In the genomic region with DNA sequence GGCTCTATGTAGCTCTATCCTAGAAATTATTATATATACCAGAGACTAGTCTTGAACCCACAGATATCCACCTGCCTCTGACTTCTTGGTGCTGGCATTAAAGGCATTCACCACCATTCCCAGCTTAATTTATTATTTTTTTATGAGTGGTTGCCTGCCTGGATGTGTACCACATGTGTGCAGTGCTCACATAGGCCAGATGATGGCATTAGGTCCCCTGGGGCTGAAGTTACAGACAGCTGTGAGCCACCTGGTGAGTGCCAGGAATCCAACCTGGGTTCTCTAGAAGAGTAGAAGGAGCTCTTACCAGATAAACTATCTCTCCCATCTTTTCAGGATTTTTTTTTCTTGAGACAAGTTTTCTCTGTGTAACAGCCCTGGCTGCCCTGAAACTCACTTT, we compare ENCODE assay signal across 35 mouse cellular contexts. TPM values are rescaled to one million over a fixed set of nuclear protein-coding genes. Genes with fewer than 3 reads are reported as not detected.
DNase-seq lines count a peak whose midpoint lies in the region; ATAC-seq and TF ChIP-seq lines count a peak whose summit lies in the region.
"Had no signal": no experiment of that assay in that cellular context is flagged by ENCODE, and none has a peak within 500 bp of the region (broad histone marks: within the 10 kb centered on the region; RNA-seq: fewer than 3 reads in every experiment).

No protein-coding gene starts in this region.

- no peak overlapping the region for H3K27ac ChIP-seq in liver, embryonic 14.5 days
- H3K27ac ChIP-seq in liver, embryonic 11.5 days (ENCODE audit: low read depth, low read length): no peak overlapping the region
- no peak overlapping the region for H3K27ac ChIP-seq in CH12.LX (ENCODE audit: insufficient read depth, low read depth)
- no peak overlapping the region for H3K27ac ChIP-seq in bone marrow, adult 2 months (ENCODE audit: control insufficient read depth, insufficient read depth, low read depth, low read length, poor library complexity)
- no peak overlapping the region for H3K27ac ChIP-seq in midbrain, embryonic 10.5 days (replicated peaks)
- H3K27ac ChIP-seq: embryonic facial prominence, embryonic 10.5 days; embryonic facial prominence, embryonic 13.5 days; forebrain, embryonic 12.5 days; forebrain, embryonic 15.5 days; heart, adult 2 months; heart, embryonic 10.5 days; heart, embryonic 13.5 days; hindbrain, embryonic 14.5 days; hindbrain, postnatal 0 days had no signal

- TF ChIP-seq POLR2A in CH12.LX (IDR thresholded peaks at IDR 0.05; ENCODE audit: low read depth, low read length): no peak
- no peak for TF ChIP-seq POLR2A in bone marrow, adult 2 months (IDR thresholded peaks at IDR 0.05; ENCODE audit: borderline replicate concordance, control insufficient read depth, low read depth, low read length)

- TF ChIP-seq CTCF in liver, embryonic 14.5 days (IDR thresholded peaks at IDR 0.05; ENCODE audit: low read depth): peak; percentile 24; the same call in 1 of the 2 replicates
- peak in 1 of 2 experiments; percentile 42; a peak in 2 of 4 replicates for TF ChIP-seq CTCF in CH12.LX (conservative IDR thresholded peaks at IDR 0.05 in 1 of 2, IDR thresholded peaks at IDR 0.05 in 1 of 2; ENCODE audit: low read depth in 2 of 2, low read length in 2 of 2)
- TF ChIP-seq CTCF in bone marrow, adult 2 months (IDR thresholded peaks at IDR 0.05; ENCODE audit: control insufficient read depth, insufficient read depth, low read length): 0 out of 2 replicates have a peak, but pooled peaks have one; percentile 6

- H3K79me2 ChIP-seq in CH12.LX (replicated peaks; ENCODE audit: control insufficient read depth, extremely low read depth, insufficient read depth, poor library complexity, severe bottlenecking): no peaks in the 10 kb centered on the region

- no peak for TF ChIP-seq EP300 in liver, embryonic 14.5 days (IDR thresholded peaks at IDR 0.05; ENCODE audit: low read depth)
- TF ChIP-seq EP300 in CH12.LX (IDR thresholded peaks at IDR 0.05; ENCODE audit: low read length): no peak

- TF ChIP-seq RAD21 in CH12.LX (IDR thresholded peaks at IDR 0.05; ENCODE audit: low read depth, low read length): peak; percentile 3

- ATAC-seq in liver, embryonic 14.5 days (ENCODE audit: insufficient read depth): no peak
- no peak for ATAC-seq in liver, embryonic 11.5 days (replicated peaks; ENCODE audit: low FRiP score)
- ATAC-seq: forebrain, embryonic 15.5 days; hindbrain, postnatal 0 days had no signal

- H3K9me3 ChIP-seq in liver, embryonic 14.5 days (ENCODE audit: control insufficient read depth, low read length): no peaks in the 10 kb centered on the region; the same call in 1 of the 2 replicates
- no peaks in the 10 kb centered on the region for H3K9me3 ChIP-seq in liver, embryonic 11.5 days (ENCODE audit: control insufficient read depth, low read length)
- H3K9me3 ChIP-seq in CH12.LX (replicated peaks; ENCODE audit: low read length): peaks cover 13% of the 10 kb centered on the region
- H3K9me3 ChIP-seq in midbrain, embryonic 10.5 days (replicated peaks): peaks cover 5% of the 10 kb centered on the region; the same call in 1 of the 2 replicates
- H3K9me3 ChIP-seq: embryonic facial prominence, embryonic 10.5 days; forebrain, embryonic 12.5 days; forebrain, embryonic 15.5 days; G1E had no signal

- no peak overlapping the region for H3K4me3 ChIP-seq in liver, embryonic 14.5 days (ENCODE audit: insufficient read depth in 1 of 2, low read depth in 2 of 2, low read length in 2 of 2)
- no peak overlapping the region for H3K4me3 ChIP-seq in liver, embryonic 11.5 days (ENCODE audit: low read depth, low read length)
- H3K4me3 ChIP-seq in CH12.LX (replicated peaks in 1 of 3; ENCODE audit: low read depth in 2 of 3, low read length in 2 of 3, poor library complexity in 1 of 3): no peak overlapping the region
- no peak overlapping the region for H3K4me3 ChIP-seq in bone marrow, adult 2 months (replicated peaks; ENCODE audit: control insufficient read depth, low read depth, low read length)
- H3K4me3 ChIP-seq in midbrain, embryonic 10.5 days: no peak overlapping the region
- H3K4me3 ChIP-seq: embryonic facial prominence, embryonic 10.5 days; embryonic facial prominence, embryonic 13.5 days; erythroblast, embryonic 14.5 days; forebrain, embryonic 12.5 days; forebrain, embryonic 15.5 days; heart, adult 2 months; heart, embryonic 10.5 days; heart, embryonic 13.5 days had no signal

- no peak for DNase-seq in liver, embryonic 14.5 days (ENCODE audit: low read depth in 3 of 3, low spot score in 3 of 3)
- no peak for DNase-seq in liver, embryonic 11.5 days (ENCODE audit: low spot score)
- DNase-seq in CH12.LX (ENCODE audit: extremely low read depth): no peak
- DNase-seq in midbrain, embryonic 10.5 days (ENCODE audit: low spot score): no peak
- no peak for DNase-seq in left cerebral cortex, adult 18-20 months (ENCODE audit: low spot score in 2 of 2)
- DNase-seq: adrenal gland, adult 2 months; adrenal gland, postnatal 14 days; cerebellum, adult 11-12 months; cerebellum, adult 8-10 months; cerebellum, postnatal 10 days; cerebellum, postnatal 36 days; embryo, embryonic 11 days; gastrocnemius, postnatal 10 days; gastrocnemius, postnatal 36 days; heart, adult 2 months; heart, postnatal 14 days; heart, postnatal 4 days had no signal

- H3K4me1 ChIP-seq in liver, embryonic 14.5 days (replicated peaks; ENCODE audit: control insufficient read depth in 2 of 2, insufficient read depth in 2 of 2, low read length in 1 of 2): no peaks in the 10 kb centered on the region
- no peaks in the 10 kb centered on the region for H3K4me1 ChIP-seq in liver, embryonic 11.5 days (replicated peaks; ENCODE audit: control insufficient read depth, insufficient read depth, low read length)
- no peaks in the 10 kb centered on the region for H3K4me1 ChIP-seq in CH12.LX (ENCODE audit: control insufficient read depth in 1 of 2, insufficient read depth in 2 of 2)
- H3K4me1 ChIP-seq in bone marrow, adult 2 months (ENCODE audit: control insufficient read depth, insufficient read depth, low read length): no peaks in the 10 kb centered on the region
- H3K4me1 ChIP-seq in midbrain, embryonic 10.5 days: peaks cover 3% of the 10 kb centered on the region; the same call in 1 of the 2 replicates
- H3K4me1 ChIP-seq: embryonic facial prominence, embryonic 10.5 days had no signal

- in situ Hi-C loops in CH12.LX (cut with MboI; ENCODE audit: low pct_ligation_motif_present, low pct_unique_long_range_greater_than_20kb, low sequenced_read_pairs): no loop called here

- dilution Hi-C loops in CH12.LX (cut with MboI; ENCODE audit: extremely low pct_ligation_motif_present, extremely low pct_unique_long_range_greater_than_20kb, low sequenced_read_pairs): no loop called here

- peaks cover 14% of the 10 kb centered on the region for H3K27me3 ChIP-seq in liver, embryonic 14.5 days (ENCODE audit: control insufficient read depth, insufficient read depth, low read length)
- H3K27me3 ChIP-seq in liver, embryonic 11.5 days (replicated peaks; ENCODE audit: control insufficient read depth, insufficient read depth, low read length): peaks cover 8% of the 10 kb centered on the region
- peaks cover 72% of the 10 kb centered on the region for H3K27me3 ChIP-seq in CH12.LX (replicated peaks)
- peaks cover 23% of the 10 kb centered on the region for H3K27me3 ChIP-seq in midbrain, embryonic 10.5 days (ENCODE audit: low read depth, poor library complexity, severe bottlenecking)

- no peaks in the 10 kb centered on the region for H3K36me3 ChIP-seq in liver, embryonic 14.5 days (replicated peaks; ENCODE audit: control insufficient read depth, insufficient read depth, low read depth)
- no peaks in the 10 kb centered on the region for H3K36me3 ChIP-seq in liver, embryonic 11.5 days (ENCODE audit: control insufficient read depth, insufficient read depth, low read length)
- H3K36me3 ChIP-seq in CH12.LX (replicated peaks in 1 of 2; ENCODE audit: control insufficient read depth in 1 of 2, insufficient read depth in 1 of 2, low read length in 1 of 2): no peaks in the 10 kb centered on the region
- H3K36me3 ChIP-seq in midbrain, embryonic 10.5 days: no peaks in the 10 kb centered on the region
- H3K36me3 ChIP-seq: embryonic facial prominence, embryonic 10.5 days; embryonic facial prominence, embryonic 13.5 days; forebrain, embryonic 12.5 days; forebrain, embryonic 15.5 days; G1E; heart, embryonic 10.5 days; heart, embryonic 13.5 days had no signal

- H3K9ac ChIP-seq in liver, embryonic 14.5 days (replicated peaks): no peak overlapping the region
- no peak overlapping the region for H3K9ac ChIP-seq in liver, embryonic 11.5 days (ENCODE audit: low read depth, low read length)
- H3K9ac ChIP-seq in CH12.LX (ENCODE audit: insufficient read depth, low read depth): no peak overlapping the region
- H3K9ac ChIP-seq: embryonic facial prominence, embryonic 13.5 days; forebrain, embryonic 12.5 days; forebrain, embryonic 15.5 days; heart, embryonic 13.5 days; hindbrain, embryonic 14.5 days had no signal

- H3K4me2 ChIP-seq in liver, embryonic 14.5 days (ENCODE audit: low read depth): no peak overlapping the region
- no peak overlapping the region for H3K4me2 ChIP-seq in liver, embryonic 11.5 days
- no peak overlapping the region for H3K4me2 ChIP-seq in CH12.LX (ENCODE audit: insufficient read depth, low read depth, poor library complexity, severe bottlenecking)
- H3K4me2 ChIP-seq: embryonic facial prominence, embryonic 13.5 days; forebrain, embryonic 12.5 days; forebrain, embryonic 15.5 days; heart, embryonic 13.5 days; hindbrain, embryonic 14.5 days had no signal

RNA-seq across cellular contexts. Expression of a gene that starts 4.8 kb away (rescaled TPM):
- not detected in 2 replicates for polyA plus RNA-seq in liver, embryonic 14.5 days (2012; rRNA removed)
- not detected in 2 replicates for polyA plus RNA-seq in liver, embryonic 14.5 days (2014; fragmentation: Nextera tagmentation; extraction: Ambion mirVana)
- polyA plus RNA-seq in liver, embryonic 11.5 days (2014; fragmentation: Nextera tagmentation; extraction: Ambion mirVana): not detected in 2 replicates
- total RNA-seq in CH12.LX (2012; rRNA removed): not detected in 2 replicates
- not detected in 2 replicates for total RNA-seq in CH12.LX (2014; rRNA removed)
- polyA plus RNA-seq in CH12.LX (2012; ENCODE audit: insufficient read length, low read depth): not detected in 2 replicates
- not detected in 2 replicates for polyA plus RNA-seq in bone marrow, adult 2 months (2011; ENCODE audit: insufficient read depth, insufficient read length, low replicate concordance, missing spikeins)
- not detected in 2 replicates for polyA plus RNA-seq in midbrain, embryonic 10.5 days (2016; fragmentation: Nextera tagmentation; extraction: Ambion mirVana)
- not detected for total RNA-seq in left cerebral cortex, adult 18-20 months (2021)
- total RNA-seq: adrenal gland, adult 2 months; adrenal gland, postnatal 14 days; adrenal gland, postnatal 4 days; gastrocnemius, adult 18-20 months; gastrocnemius, postnatal 10 days; gastrocnemius, postnatal 36 days; granulocyte monocyte progenitor cell, adult 5-6 weeks; heart, adult 2 months; heart, postnatal 14 days; heart, postnatal 4 days; hindbrain, postnatal 0 days had no signal
- polyA plus RNA-seq: adrenal gland, adult 2 months; brain, embryonic 14.5 days; cortical plate, adult 2 months; embryonic facial prominence, embryonic 10.5 days; embryonic facial prominence, embryonic 13.5 days; erythroblast, embryonic 14.5 days; forebrain, embryonic 12.5 days; forebrain, embryonic 15.5 days; G1E; heart, embryonic 10.5 days; heart, embryonic 13.5 days; heart, embryonic 16.5 days; hindbrain, embryonic 11.5 days; hindbrain, embryonic 14.5 days; hindbrain, postnatal 0 days had no signal

RNA-seq across cellular contexts. Expression of a gene that starts 4.9 kb away (rescaled TPM):
- 0.25 TPM in 2 replicates for polyA plus RNA-seq in liver, embryonic 14.5 days (2012; rRNA removed)
- 0.57 and 0.80 TPM in 2 replicates for polyA plus RNA-seq in liver, embryonic 14.5 days (2014; fragmentation: Nextera tagmentation; extraction: Ambion mirVana)
- polyA plus RNA-seq in liver, embryonic 11.5 days (2014; fragmentation: Nextera tagmentation; extraction: Ambion mirVana): 0.96 and 1.2 TPM in 2 replicates
- total RNA-seq in CH12.LX (2012; rRNA removed) (0.08 TPM in 2 replicates), CH12.LX (2014; rRNA removed) (not detected in 2 replicates)
- polyA plus RNA-seq in CH12.LX (2012; ENCODE audit: insufficient read length, low read depth): 0.16 TPM in 1 of 2 replicates, not detected in the other
- polyA plus RNA-seq in bone marrow, adult 2 months (2011; ENCODE audit: insufficient read depth, insufficient read length, low replicate concordance, missing spikeins): not detected in 2 replicates
- 0.90 and 0.99 TPM in 2 replicates for polyA plus RNA-seq in midbrain, embryonic 10.5 days (2016; fragmentation: Nextera tagmentation; extraction: Ambion mirVana)
- total RNA-seq in left cerebral cortex, adult 18-20 months (2021): under 1 TPM in 1 of 2 experiments, not detected in 1; 0.26 TPM
- total RNA-seq: G1E; gastrocnemius, postnatal 10 days; granulocyte monocyte progenitor cell, adult 5-6 weeks had no signal
- polyA plus RNA-seq: cortical plate, adult 2 months; erythroblast, embryonic 14.5 days; G1E had no signal

RNA-seq across cellular contexts. Expression of a gene that starts 8.0 kb away (rescaled TPM):
- not detected in 2 replicates for polyA plus RNA-seq in liver, embryonic 14.5 days (2012; rRNA removed)
- not detected in 2 replicates for polyA plus RNA-seq in liver, embryonic 14.5 days (2014; fragmentation: Nextera tagmentation; extraction: Ambion mirVana)
- polyA plus RNA-seq in liver, embryonic 11.5 days (2014; fragmentation: Nextera tagmentation; extraction: Ambion mirVana): not detected in 2 replicates
- total RNA-seq in CH12.LX (2012; rRNA removed) (not detected in 2 replicates), CH12.LX (2014; rRNA removed) (not detected in 2 replicates)
- polyA plus RNA-seq in CH12.LX (2012; ENCODE audit: insufficient read length, low read depth): not detected in 2 replicates
- polyA plus RNA-seq in bone marrow, adult 2 months (2011; ENCODE audit: insufficient read depth, insufficient read length, low replicate concordance, missing spikeins): not detected in 2 replicates
- polyA plus RNA-seq in midbrain, embryonic 10.5 days (2016; fragmentation: Nextera tagmentation; extraction: Ambion mirVana): not detected in 2 replicates
- total RNA-seq in left cerebral cortex, adult 18-20 months (2021): not detected
- total RNA-seq: adrenal gland, adult 2 months; adrenal gland, postnatal 14 days; adrenal gland, postnatal 4 days; G1E; gastrocnemius, adult 18-20 months; gastrocnemius, postnatal 10 days; gastrocnemius, postnatal 36 days; granulocyte monocyte progenitor cell, adult 5-6 weeks; heart, adult 2 months; heart, postnatal 14 days; heart, postnatal 4 days; hindbrain, postnatal 0 days had no signal
- polyA plus RNA-seq: brain, embryonic 14.5 days; cortical plate, adult 2 months; embryonic facial prominence, embryonic 10.5 days; embryonic facial prominence, embryonic 13.5 days; erythroblast, embryonic 14.5 days; forebrain, embryonic 12.5 days; forebrain, embryonic 15.5 days; G1E; heart, embryonic 13.5 days; heart, embryonic 16.5 days; hindbrain, embryonic 11.5 days; hindbrain, embryonic 14.5 days; hindbrain, postnatal 0 days had no signal

RNA-seq across cellular contexts. Expression of a gene that starts 8.6 kb away (rescaled TPM):
- polyA plus RNA-seq in liver, embryonic 14.5 days (2012; rRNA removed): 0.41 and 0.42 TPM in 2 replicates
- 0.06 and 0.13 TPM in 2 replicates for polyA plus RNA-seq in liver, embryonic 14.5 days (2014; fragmentation: Nextera tagmentation; extraction: Ambion mirVana)
- 1.2 TPM in 2 replicates for polyA plus RNA-seq in liver, embryonic 11.5 days (2014; fragmentation: Nextera tagmentation; extraction: Ambion mirVana)
- 0.92 and 0.93 TPM in 2 replicates for total RNA-seq in CH12.LX (2012; rRNA removed)
- 1.6 and 1.8 TPM in 2 replicates for total RNA-seq in CH12.LX (2014; rRNA removed)
- 3.7 and 3.9 TPM in 2 replicates for polyA plus RNA-seq in CH12.LX (2012; ENCODE audit: insufficient read length, low read depth)
- 0.32 and 1.00 TPM in 2 replicates for polyA plus RNA-seq in bone marrow, adult 2 months (2011; ENCODE audit: insufficient read depth, insufficient read length, low replicate concordance, missing spikeins)
- 1.0 and 1.4 TPM in 2 replicates for polyA plus RNA-seq in midbrain, embryonic 10.5 days (2016; fragmentation: Nextera tagmentation; extraction: Ambion mirVana)
- 10 to 100 TPM; 17.1 to 18.5 TPM for total RNA-seq in left cerebral cortex, adult 18-20 months (2021)

RNA-seq across cellular contexts. Expression of a gene that starts 11.7 kb away (rescaled TPM):
- polyA plus RNA-seq in liver, embryonic 14.5 days (2012; rRNA removed): not detected in 2 replicates
- polyA plus RNA-seq in liver, embryonic 14.5 days (2014; fragmentation: Nextera tagmentation; extraction: Ambion mirVana): not detected in 2 replicates
- not detected in 2 replicates for polyA plus RNA-seq in liver, embryonic 11.5 days (2014; fragmentation: Nextera tagmentation; extraction: Ambion mirVana)
- total RNA-seq in CH12.LX (2012; rRNA removed) (not detected in 2 replicates), CH12.LX (2014; rRNA removed) (not detected in 2 replicates)
- polyA plus RNA-seq in CH12.LX (2012; ENCODE audit: insufficient read length, low read depth): not detected in 2 replicates
- not detected in 2 replicates for polyA plus RNA-seq in bone marrow, adult 2 months (2011; ENCODE audit: insufficient read depth, insufficient read length, low replicate concordance, missing spikeins)
- polyA plus RNA-seq in midbrain, embryonic 10.5 days (2016; fragmentation: Nextera tagmentation; extraction: Ambion mirVana): 0.12 and 0.19 TPM in 2 replicates
- not detected for total RNA-seq in left cerebral cortex, adult 18-20 months (2021)
- total RNA-seq: adrenal gland, adult 2 months; adrenal gland, postnatal 14 days; adrenal gland, postnatal 4 days; gastrocnemius, adult 18-20 months; gastrocnemius, postnatal 10 days; gastrocnemius, postnatal 36 days; granulocyte monocyte progenitor cell, adult 5-6 weeks; heart, adult 2 months; heart, postnatal 14 days; heart, postnatal 4 days; hindbrain, postnatal 0 days had no signal
- polyA plus RNA-seq: adrenal gland, adult 2 months; embryonic facial prominence, embryonic 13.5 days; erythroblast, embryonic 14.5 days; G1E; heart, embryonic 10.5 days; heart, embryonic 13.5 days; heart, embryonic 16.5 days had no signal
